Mouse (Mus musculus) small intestine, adult 2 months (tissue): ENCODE measurements around the gene Ctnnd2. TPM values are rescaled to one million over a fixed set of nuclear protein-coding genes. Genes with fewer than 3 reads are reported as not detected.

ENCODE experiments used
- H3K27ac ChIP-seq: fragments of 200-500 bp; 2 replicates; pipeline ENCODE4 v1.5.1; 2012; ENCODE audit warnings: low read depth, low read length, control low read depth, inconsistent platforms; ENCODE audit not compliant: insufficient read depth
- H3K27me3 ChIP-seq: fragments of 200-500 bp; 2 replicates; pipeline ENCODE4 v1.6.1; 2012; ENCODE audit warnings: mild to moderate bottlenecking, moderate library complexity, low read length, inconsistent platforms; ENCODE audit not compliant: control insufficient read depth, insufficient read depth
- H3K36me3 ChIP-seq: fragments of 200-500 bp; 2 replicates; pipeline ENCODE4 v1.6.1; 2012; ENCODE audit warnings: mild to moderate bottlenecking, low read length, control low read depth, inconsistent platforms; ENCODE audit not compliant: control insufficient read depth, insufficient read depth
- H3K4me1 ChIP-seq: fragments of 200-500 bp; 2 replicates; pipeline ENCODE4 v1.6.1; 2012; ENCODE audit warnings: low read length, inconsistent platforms, mixed read lengths; ENCODE audit not compliant: control insufficient read depth, insufficient read depth, insufficient read length
- H3K4me3 ChIP-seq: fragments of 200-500 bp; 2 replicates; pipeline ENCODE4 v1.5.1; 2012; ENCODE audit warnings: low read depth, mild to moderate bottlenecking, control low read depth, inconsistent platforms, low read length, moderate library complexity
- CTCF ChIP-seq: fragments of 200-500 bp; IDR thresholded peaks from 2 replicates; pipeline ENCODE4 v1.5.1; 2012; ENCODE audit warnings: low read depth, mild to moderate bottlenecking, control low read depth, inconsistent platforms, low read length, moderate library complexity, mixed read lengths; ENCODE audit not compliant: insufficient replicate concordance, insufficient read length; ENCODE audit errors: extremely low read depth
- POLR2A ChIP-seq: fragments of 200-500 bp; IDR thresholded peaks from 2 replicates; pipeline ENCODE4 v1.6.1; 2012; ENCODE audit warnings: low read depth, mild to moderate bottlenecking, control low read depth, inconsistent platforms, low read length, moderate library complexity
- WGBS: fragments of 180-500 bp; shearing (Covaris S2); methylation state at CpG from one replicate; pipeline ENCODE4 v1.1.7; 2018; 5-methylcytosine and 5-hydroxymethylcytosine counted together
- polyA plus RNA-seq: library from polyadenylated mRNA; depleted of rRNA; stranded (reverse); fragments of >200 nt; gene quantifications from 2 replicates; pipeline ENCODE4 v1.2.3, GENCODE M21; 2012

Gene Ctnnd2
- polyA plus RNA-seq, 1 experiment: 1.3 TPM

DNA sequence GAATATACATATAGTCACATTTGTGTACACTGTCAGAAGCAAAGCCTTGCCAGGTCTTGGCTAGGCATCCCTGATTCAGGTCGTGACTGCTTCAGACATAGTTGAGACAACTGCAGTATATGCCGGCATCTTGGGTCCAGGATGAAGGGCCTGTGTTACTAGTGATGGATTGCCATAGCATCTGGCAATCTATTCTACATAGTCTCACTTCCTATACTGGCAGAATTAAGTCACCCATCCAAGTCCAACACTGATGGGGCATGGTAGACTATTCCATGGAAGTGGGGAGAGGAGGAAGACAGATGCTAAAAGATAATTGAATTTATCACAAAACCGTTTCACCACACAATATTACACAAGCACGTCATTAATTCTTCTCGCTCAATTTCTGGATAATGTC lies 369.1 kb downstream of the Ctnnd2 start:
- no peaks in the 10 kb centered on the region for H3K36me3 ChIP-seq
- H3K27me3 ChIP-seq: no peaks in the 10 kb centered on the region
- H3K4me1 ChIP-seq: no peaks in the 10 kb centered on the region
- no peak overlapping the region for H3K27ac ChIP-seq
- no peak overlapping the region for H3K4me3 ChIP-seq
- TF ChIP-seq POLR2A (no peak), CTCF (no peak)
- 80% methylated on average over 5 of the region's 5 CpGs for WGBS

DNA sequence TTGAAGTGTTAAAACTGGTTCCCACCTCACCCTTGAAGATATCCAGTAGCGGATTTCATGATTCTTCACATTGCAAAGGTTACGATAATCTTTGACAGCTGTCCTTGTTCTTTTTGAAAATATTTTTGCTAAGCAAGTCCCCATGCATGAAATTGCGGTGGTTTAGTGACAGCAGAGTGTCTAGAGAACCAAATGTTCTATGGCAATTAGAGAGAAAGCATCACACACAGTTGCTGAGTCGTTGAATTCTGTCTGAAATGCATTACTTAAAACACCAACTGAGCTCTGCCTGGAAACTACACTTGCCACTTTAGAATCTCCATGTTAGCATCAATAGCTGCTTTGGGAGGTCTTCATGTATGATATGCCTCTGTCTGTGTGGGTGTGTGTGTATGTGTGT lies 375.9 kb downstream of the Ctnnd2 start:
- 85% methylated on average over 4 of the region's 4 CpGs for WGBS
- H3K36me3 ChIP-seq: no peaks in the 10 kb centered on the region

GRCm38 (mm10) chr15:30550956-30551355 lies 378.6 kb downstream of the Ctnnd2 start:
- no peak overlapping the region for H3K4me3 ChIP-seq
- no peaks in the 10 kb centered on the region for H3K36me3 ChIP-seq
- no peaks in the 10 kb centered on the region for H3K4me1 ChIP-seq
- H3K27ac ChIP-seq: no peak overlapping the region
- H3K27me3 ChIP-seq: no peaks in the 10 kb centered on the region
- TF ChIP-seq POLR2A (no peak), CTCF (no peak)
- 87% methylated on average over 12 of the region's 12 CpGs for WGBS

More for the DNA sequence above, 375.9 kb downstream of the Ctnnd2 start:
- H3K27ac ChIP-seq: no peak overlapping the region
- H3K4me3 ChIP-seq: no peak overlapping the region
- no peaks in the 10 kb centered on the region for H3K27me3 ChIP-seq
- TF ChIP-seq CTCF (no peak), POLR2A (no peak)
- H3K4me1 ChIP-seq: no peaks in the 10 kb centered on the region

GRCm38 (mm10) chr15:30553910-30554406 lies 381.6 kb downstream of the Ctnnd2 start:
- Histone ChIP-seq H3K4me1 (no peaks in the 10 kb centered on the region), H3K36me3 (no peaks in the 10 kb centered on the region), H3K27ac (no peak overlapping the region), H3K4me3 (no peak overlapping the region), H3K27me3 (no peaks in the 10 kb centered on the region)
- WGBS: 90% methylated on average over 2 of the region's 2 CpGs
- TF ChIP-seq CTCF: no peak
- TF ChIP-seq POLR2A: no peak

GRCm38 (mm10) chr15:30555787-30556186 lies 383.4 kb downstream of the Ctnnd2 start:
- no peak for TF ChIP-seq POLR2A
- TF ChIP-seq CTCF: no peak
- H3K36me3 ChIP-seq: no peaks in the 10 kb centered on the region
- no peaks in the 10 kb centered on the region for H3K4me1 ChIP-seq
- no peak overlapping the region for H3K27ac ChIP-seq
- no peak overlapping the region for H3K4me3 ChIP-seq
- 87% methylated on average over 2 of the region's 2 CpGs for WGBS
- H3K27me3 ChIP-seq: no peaks in the 10 kb centered on the region

DNA sequence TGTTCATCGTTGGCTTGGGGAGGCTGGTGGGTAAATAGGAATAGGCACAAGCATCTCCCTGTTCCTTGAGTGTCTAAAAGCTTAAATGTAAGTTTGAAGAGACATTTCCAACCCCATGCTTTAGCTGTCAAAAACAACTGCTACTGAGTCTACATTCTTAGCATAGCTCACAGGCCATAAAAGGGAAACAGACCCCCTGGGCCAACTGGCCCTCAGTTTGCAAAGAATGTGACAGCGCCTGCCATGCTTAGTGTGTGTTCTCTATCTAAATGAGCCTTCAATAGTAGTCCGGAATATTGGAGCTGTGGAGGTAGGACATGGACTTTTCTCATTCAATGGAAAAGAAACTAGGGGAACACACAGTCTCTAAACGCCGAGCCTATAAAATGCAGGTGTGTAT lies 390.0 kb downstream of the Ctnnd2 start:
- Histone ChIP-seq H3K27ac (no peak overlapping the region), H3K4me1 (no peaks in the 10 kb centered on the region), H3K36me3 (no peaks in the 10 kb centered on the region), H3K4me3 (no peak overlapping the region), H3K27me3 (no peaks in the 10 kb centered on the region)
- WGBS: 83% methylated on average over 5 of the region's 5 CpGs
- TF ChIP-seq CTCF (no peak), POLR2A (no peak)

GRCm38 (mm10) chr15:30564594-30564993 lies 392.2 kb downstream of the Ctnnd2 start:
- Histone ChIP-seq H3K4me1 (no peaks in the 10 kb centered on the region), H3K4me3 (no peak overlapping the region), H3K27me3 (no peaks in the 10 kb centered on the region), H3K27ac (no peak overlapping the region), H3K36me3 (no peaks in the 10 kb centered on the region)
- TF ChIP-seq CTCF (no peak), POLR2A (no peak)
- 69% methylated on average over 2 of the region's 2 CpGs for WGBS
